Mouse (Mus musculus) embryonic facial prominence, embryonic 15.5 days (tissue): ENCODE data around the gene Nav2. TPM values are rescaled to one million over a fixed set of nuclear protein-coding genes. Genes with fewer than 3 reads are reported as not detected.

Source experiments
- ATAC-seq: fragments of 200-750 bp; cut with Nextera tagmentation; 2 replicates; pipeline ENCODE4 v1.8.0; 2017; ENCODE audit warnings: low read depth, moderate TSS enrichment; ENCODE audit not compliant: insufficient number of reproducible peaks, low FRiP score, low TSS enrichment
- H3K27ac ChIP-seq: fragments of 300-500 bp; sonication (generic); replicated peaks from 2 replicates; pipeline ENCODE4 v1.5.1; 2015; ENCODE audit warnings: mild to moderate bottlenecking, inconsistent platforms
- H3K27me3 ChIP-seq: fragments of 300-500 bp; sonication (generic); 2 replicates; pipeline ENCODE4 v1.6.1; 2015; ENCODE audit warnings: inconsistent platforms
- H3K36me3 ChIP-seq: fragments of 300-500 bp; sonication (generic); 2 replicates; pipeline ENCODE4 v1.6.1; 2015; ENCODE audit warnings: mild to moderate bottlenecking, inconsistent platforms
- H3K4me1 ChIP-seq: fragments of 300-500 bp; sonication (generic); 2 replicates; pipeline ENCODE4 v1.6.1; 2015; ENCODE audit warnings: inconsistent platforms
- H3K4me2 ChIP-seq: fragments of 300-500 bp; sonication (generic); replicated peaks from 2 replicates; pipeline ENCODE4 v1.6.1; 2015; ENCODE audit warnings: mild to moderate bottlenecking, inconsistent platforms
- H3K4me3 ChIP-seq: fragments of 300-500 bp; sonication (generic); replicated peaks from 2 replicates; pipeline ENCODE4 v1.5.1; 2015; ENCODE audit warnings: mild to moderate bottlenecking, inconsistent platforms
- H3K9ac ChIP-seq: fragments of 300-500 bp; sonication (generic); 2 replicates; pipeline ENCODE4 v1.6.1; 2015; ENCODE audit warnings: inconsistent platforms
- H3K9me3 ChIP-seq: fragments of 300-500 bp; sonication (generic); replicated peaks from 2 replicates; pipeline ENCODE4 v1.6.1; 2016; ENCODE audit warnings: inconsistent platforms
- WGBS: fragments of 180-500 bp; shearing (Covaris S2); methylation state at CpG from one replicate; pipeline ENCODE4 v1.1.7; 2015; 5-methylcytosine and 5-hydroxymethylcytosine counted together
- polyA plus RNA-seq: library from polyadenylated mRNA; unstranded; fragments of >200 nt; fragmentation: Nextera tagmentation; extraction: Ambion mirVana; gene quantifications from 2 replicates; pipeline ENCODE4 v1.2.1, GENCODE M21; 2015

The Nav2 gene
- polyA plus RNA-seq, 1 experiment from 2014 or later: 23.4 TPM

GRCm38 (mm10) chr7:49132851-49133351 lies 224.4 kb downstream of the Nav2 start:
- 0 out of 2 replicates have a peak, but pooled peaks have one; percentile 56 for ATAC-seq
- no peaks in the 10 kb centered on the region for H3K9me3 ChIP-seq
- H3K4me3 ChIP-seq: no peak overlapping the region
- H3K4me2 ChIP-seq: no peak overlapping the region
- WGBS: 22% methylated on average over 10 of the region's 10 CpGs
- H3K27ac ChIP-seq: no peak overlapping the region
- H3K36me3 ChIP-seq: no peaks in the 10 kb centered on the region
- H3K27me3 ChIP-seq: 0 out of 2 replicates have a peak, but pooled peaks cover 5% of the 10 kb centered on the region
- H3K4me1 ChIP-seq: peaks cover 6% of the 10 kb centered on the region
- no peak overlapping the region for H3K9ac ChIP-seq

- H3K27me3 ChIP-seq: 0 out of 2 replicates have a peak, but pooled peaks cover 5% of the 10 kb centered on the region
- H3K4me2 ChIP-seq: no peak overlapping the region
- H3K9me3 ChIP-seq: no peaks in the 10 kb centered on the region
- no peaks in the 10 kb centered on the region for H3K36me3 ChIP-seq
- ATAC-seq: no peak
- 64% methylated on average over 5 of the region's 5 CpGs for WGBS
- H3K9ac ChIP-seq: no peak overlapping the region
- H3K4me1 ChIP-seq: peaks cover 6% of the 10 kb centered on the region
- no peak overlapping the region for H3K4me3 ChIP-seq
- no peak overlapping the region for H3K27ac ChIP-seq
Measured at GRCm38 (mm10) chr7:49134396-49134795, 225.9 kb downstream of the Nav2 start.

GRCm38 (mm10) chr7:49139762-49140161 lies 231.2 kb downstream of the Nav2 start:
- no peaks in the 10 kb centered on the region for H3K4me1 ChIP-seq
- 80% methylated on average over 2 of the region's 2 CpGs for WGBS
- ATAC-seq: no peak

GRCm38 (mm10) chr7:49143966-49144365 lies 235.4 kb downstream of the Nav2 start:
- no peak overlapping the region for H3K9ac ChIP-seq
- no peaks in the 10 kb centered on the region for H3K36me3 ChIP-seq
- no peak overlapping the region for H3K27ac ChIP-seq
- no peaks in the 10 kb centered on the region for H3K9me3 ChIP-seq
- WGBS: 77% methylated on average over 7 of the region's 7 CpGs
- H3K4me1 ChIP-seq: peaks cover 3% of the 10 kb centered on the region; the same call in 1 of the 2 replicates
- H3K4me2 ChIP-seq: no peak overlapping the region
- no peak overlapping the region for H3K4me3 ChIP-seq
- H3K27me3 ChIP-seq: no peaks in the 10 kb centered on the region; the same call in 1 of the 2 replicates
- no peak for ATAC-seq

More at GRCm38 (mm10) chr7:49139762-49140161, 231.2 kb downstream of the Nav2 start:
- no peak overlapping the region for H3K4me2 ChIP-seq
- H3K4me3 ChIP-seq: no peak overlapping the region
- H3K9ac ChIP-seq: no peak overlapping the region
- H3K27me3 ChIP-seq: no peaks in the 10 kb centered on the region; the same call in 1 of the 2 replicates
- no peaks in the 10 kb centered on the region for H3K9me3 ChIP-seq
- H3K36me3 ChIP-seq: no peaks in the 10 kb centered on the region
- H3K27ac ChIP-seq: no peak overlapping the region

- Histone ChIP-seq H3K4me3 (no peak overlapping the region), H3K27ac (no peak overlapping the region), H3K9me3 (no peaks in the 10 kb centered on the region), H3K4me1 (peaks cover 3% of the 10 kb centered on the region; the same call in 1 of the 2 replicates), H3K9ac (no peak overlapping the region), H3K36me3 (no peaks in the 10 kb centered on the region), H3K27me3 (no peaks in the 10 kb centered on the region; the same call in 1 of the 2 replicates), H3K4me2 (no peak overlapping the region)
- WGBS: 55% methylated on average over 22 of the region's 22 CpGs
- ATAC-seq: no peak
Measured at GRCm38 (mm10) chr7:49145749-49146670, 237.5 kb downstream of the Nav2 start.

- H3K27me3 ChIP-seq: no peaks in the 10 kb centered on the region
- no peak overlapping the region for H3K9ac ChIP-seq
- ATAC-seq: no peak
- no peak overlapping the region for H3K4me2 ChIP-seq
- WGBS: 62% methylated on average over 5 of the region's 5 CpGs
- no peaks in the 10 kb centered on the region for H3K9me3 ChIP-seq
- H3K4me1 ChIP-seq: no peaks in the 10 kb centered on the region
- H3K4me3 ChIP-seq: no peak overlapping the region
- H3K27ac ChIP-seq: no peak overlapping the region
- no peaks in the 10 kb centered on the region for H3K36me3 ChIP-seq
Measured at GRCm38 (mm10) chr7:49152297-49152696, 243.8 kb downstream of the Nav2 start.

- Histone ChIP-seq H3K4me1 (no peaks in the 10 kb centered on the region), H3K4me2 (no peak overlapping the region), H3K4me3 (no peak overlapping the region), H3K9me3 (no peaks in the 10 kb centered on the region), H3K9ac (no peak overlapping the region), H3K27me3 (no peaks in the 10 kb centered on the region), H3K27ac (no peak overlapping the region), H3K36me3 (no peaks in the 10 kb centered on the region)
- no peak for ATAC-seq
- 72% methylated on average over 9 of the region's 9 CpGs for WGBS
Measured at GRCm38 (mm10) chr7:49152713-49153112, 244.2 kb downstream of the Nav2 start.

GRCm38 (mm10) chr7:49158641-49159381 lies 250.3 kb downstream of the Nav2 start:
- no peak overlapping the region for H3K4me3 ChIP-seq
- ATAC-seq: 0 out of 2 replicates have a peak, but pooled peaks have one; percentile 31
- WGBS: 69% methylated on average over 12 of the region's 12 CpGs

GRCm38 (mm10) chr7:49159646-49160555 lies 251.4 kb downstream of the Nav2 start:
- WGBS: 77% methylated on average over 18 of the region's 18 CpGs
- H3K4me2 ChIP-seq: no peak overlapping the region
- H3K4me1 ChIP-seq: peaks cover 12% of the 10 kb centered on the region
- H3K36me3 ChIP-seq: no peaks in the 10 kb centered on the region
- no peaks in the 10 kb centered on the region for H3K9me3 ChIP-seq
- no peak overlapping the region for H3K4me3 ChIP-seq
- ATAC-seq: no peak
- no peak overlapping the region for H3K9ac ChIP-seq
- no peaks in the 10 kb centered on the region for H3K27me3 ChIP-seq
- no peak overlapping the region for H3K27ac ChIP-seq

More at GRCm38 (mm10) chr7:49158641-49159381, 250.3 kb downstream of the Nav2 start:
- no peaks in the 10 kb centered on the region for H3K36me3 ChIP-seq
- H3K27me3 ChIP-seq: no peaks in the 10 kb centered on the region
- peaks cover 9% of the 10 kb centered on the region for H3K4me1 ChIP-seq
- H3K27ac ChIP-seq: no peak overlapping the region
- no peak overlapping the region for H3K4me2 ChIP-seq
- H3K9me3 ChIP-seq: no peaks in the 10 kb centered on the region
- H3K9ac ChIP-seq: no peak overlapping the region

- no peak for ATAC-seq
- no peak overlapping the region for H3K4me2 ChIP-seq
Measured at GRCm38 (mm10) chr7:49162079-49162478, 253.6 kb downstream of the Nav2 start.

More at GRCm38 (mm10) chr7:49162079-49162478, 253.6 kb downstream of the Nav2 start:
- no peak overlapping the region for H3K4me3 ChIP-seq
- WGBS: 46% methylated on average over 9 of the region's 9 CpGs
- H3K9me3 ChIP-seq: no peaks in the 10 kb centered on the region
- H3K9ac ChIP-seq: no peak overlapping the region
- H3K27me3 ChIP-seq: no peaks in the 10 kb centered on the region
- H3K27ac ChIP-seq: no peak overlapping the region
- peaks cover 12% of the 10 kb centered on the region for H3K4me1 ChIP-seq
- H3K36me3 ChIP-seq: no peaks in the 10 kb centered on the region
